Mouse (Mus musculus) forebrain, embryonic 11.5 days (tissue): ENCODE measurements around the gene Gm13698. TPM values are rescaled to one million over a fixed set of nuclear protein-coding genes. Genes with fewer than 3 reads are reported as not detected.
"Not testable (repeated sequence)": the region's sequence is repeated elsewhere in the genome, so short reads cannot be mapped to it uniquely, and the experiment has no call there.

Experiments
- ATAC-seq: fragments of 200-750 bp; cut with Nextera tagmentation; replicated peaks from 2 replicates; pipeline ENCODE4 v1.8.0; 2017; ENCODE audit warnings: moderate TSS enrichment; ENCODE audit not compliant: low FRiP score
- DNase-seq: peaks from one replicate; pipeline ENCODE4 v3.0.0-alpha.2; 2017; ENCODE audit warnings: low spot score
- H3K27ac ChIP-seq: fragments of 300-500 bp; sonication (generic); 2 replicates; pipeline ENCODE4 v1.5.1; 2014; ENCODE audit warnings: low read depth, low read length
- H3K27me3 ChIP-seq: fragments of 300-500 bp; sonication (generic); 2 replicates; pipeline ENCODE4 v1.6.1; 2014; ENCODE audit warnings: mild to moderate bottlenecking, low read length, mixed read lengths; ENCODE audit not compliant: control insufficient read depth, insufficient read depth
- H3K36me3 ChIP-seq: fragments of 300-500 bp; sonication (generic); 2 replicates; pipeline ENCODE4 v1.6.1; 2014; ENCODE audit warnings: mild to moderate bottlenecking, low read length, moderate library complexity, mixed read lengths; ENCODE audit not compliant: control insufficient read depth, insufficient read depth
- H3K4me1 ChIP-seq: fragments of 300-500 bp; sonication (generic); replicated peaks from 2 replicates; pipeline ENCODE4 v1.6.1; 2014; ENCODE audit warnings: low read length, mixed read lengths; ENCODE audit not compliant: control insufficient read depth, insufficient read depth
- H3K4me2 ChIP-seq: fragments of 300-500 bp; sonication (generic); 2 replicates; pipeline ENCODE4 v1.6.1; 2014; ENCODE audit warnings: low read depth, mild to moderate bottlenecking, low read length, moderate library complexity, mixed read lengths; ENCODE audit not compliant: severe bottlenecking
- H3K4me3 ChIP-seq: fragments of 300-500 bp; sonication (generic); 2 replicates; pipeline ENCODE4 v1.5.1; 2014; ENCODE audit warnings: low read depth, low read length
- H3K9ac ChIP-seq: fragments of 300-500 bp; sonication (generic); 2 replicates; pipeline ENCODE4 v1.6.1; 2014; ENCODE audit warnings: low read length
- H3K9me3 ChIP-seq: fragments of 300-500 bp; sonication (generic); 2 replicates; pipeline ENCODE4 v1.6.1; 2016; ENCODE audit warnings: low read length, mixed read lengths; ENCODE audit not compliant: control insufficient read depth
- WGBS: fragments of 180-500 bp; shearing (Covaris S2); extraction: QIAGEN DNeasy Blood & Tissue Kit; methylation state at CpG from one replicate; pipeline ENCODE4 v1.1.7; 2014; 5-methylcytosine and 5-hydroxymethylcytosine counted together
- polyA plus RNA-seq: library from polyadenylated mRNA; unstranded; fragments of >200 nt; fragmentation: Nextera tagmentation; extraction: Ambion mirVana; gene quantifications from 2 replicates; pipeline ENCODE4 v1.2.1, GENCODE M21; 2014

Gm13698 gene
- polyA plus RNA-seq, 1 experiment from 2014 or later, result not detected

DNA sequence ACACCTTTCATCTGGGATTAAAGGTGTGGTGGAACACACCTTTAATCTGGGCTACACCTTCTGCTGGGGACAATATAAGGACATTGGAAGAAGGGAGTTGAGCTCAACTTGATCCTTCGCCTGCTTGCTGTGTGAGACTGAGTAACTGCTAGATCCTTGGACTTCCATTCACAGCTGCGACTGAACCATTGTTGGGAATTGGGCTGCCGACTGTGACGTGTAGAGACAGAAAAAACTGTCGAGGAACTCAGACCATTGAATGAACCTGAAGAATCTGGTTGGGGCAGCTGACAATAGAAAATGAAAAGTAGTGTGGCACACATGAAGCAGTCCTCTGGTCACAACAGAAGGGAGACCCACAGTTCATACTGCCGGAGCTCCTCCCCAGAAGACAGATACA lies 28.9 kb downstream of the Gm13698 start, which contains the start of gene Gm13697:
Gene Gm13697 (plus strand): TSS at position 301 of the 400 bp plus-strand sequence.
- WGBS, result no CpG with 5 or more reads among the region's 6 CpGs
- not testable (repeated sequence) for H3K9me3 ChIP-seq, H3K4me1 ChIP-seq, H3K4me3 ChIP-seq, DNase-seq, H3K36me3 ChIP-seq, H3K4me2 ChIP-seq, H3K9ac ChIP-seq, ATAC-seq, H3K27ac ChIP-seq, H3K27me3 ChIP-seq

DNA sequence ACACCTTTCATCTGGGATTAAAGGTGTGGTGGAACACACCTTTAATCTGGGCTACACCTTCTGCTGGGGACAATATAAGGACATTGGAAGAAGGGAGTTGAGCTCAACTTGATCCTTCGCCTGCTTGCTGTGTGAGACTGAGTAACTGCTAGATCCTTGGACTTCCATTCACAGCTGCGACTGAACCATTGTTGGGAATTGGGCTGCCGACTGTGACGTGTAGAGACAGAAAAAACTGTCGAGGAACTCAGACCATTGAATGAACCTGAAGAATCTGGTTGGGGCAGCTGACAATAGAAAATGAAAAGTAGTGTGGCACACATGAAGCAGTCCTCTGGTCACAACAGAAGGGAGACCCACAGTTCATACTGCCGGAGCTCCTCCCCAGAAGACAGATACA lies 34.8 kb downstream of the Gm13698 start, which contains the start of gene Gm13691:
Gene Gm13691 (plus strand): TSS at position 301 of the 400 bp plus-strand sequence.
- H3K27ac ChIP-seq, H3K4me1 ChIP-seq, H3K4me3 ChIP-seq, H3K9ac ChIP-seq, ATAC-seq, DNase-seq, H3K9me3 ChIP-seq, H3K36me3 ChIP-seq, H3K27me3 ChIP-seq, H3K4me2 ChIP-seq: not testable (repeated sequence)
- WGBS, result no CpG with 5 or more reads among the region's 6 CpGs

DNA sequence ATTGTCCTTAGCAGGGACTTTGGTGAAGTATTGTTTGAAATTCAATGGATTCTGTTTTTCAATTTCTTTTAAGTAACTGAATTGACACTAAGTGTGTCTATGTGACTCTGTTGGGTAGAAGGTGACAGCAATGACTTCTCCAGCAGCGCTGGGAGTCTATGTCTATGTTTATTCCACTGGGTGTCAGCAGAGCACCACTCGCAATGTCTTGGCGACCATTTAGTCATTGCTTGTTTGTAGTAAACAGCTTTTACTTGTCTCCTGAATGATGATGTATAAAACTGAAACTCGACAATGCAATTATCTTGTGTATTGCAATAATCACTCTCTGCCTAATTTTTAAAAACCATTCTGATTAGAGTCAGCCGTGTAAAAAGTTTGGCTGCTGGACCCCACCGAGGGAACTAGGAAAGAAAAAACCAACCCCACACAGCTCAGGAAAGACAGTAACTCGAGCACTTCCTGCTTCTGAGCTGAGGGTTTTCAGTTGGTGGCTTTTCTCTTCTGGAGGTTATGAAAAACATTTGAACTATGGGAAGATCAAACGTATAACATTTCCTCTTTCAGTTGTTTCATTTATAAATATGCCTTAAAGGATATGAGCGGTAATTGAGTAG lies 38.3 kb downstream of the Gm13698 start:
- H3K9me3 ChIP-seq, H3K4me1 ChIP-seq, H3K9ac ChIP-seq, ATAC-seq, H3K4me2 ChIP-seq, H3K27ac ChIP-seq, H3K4me3 ChIP-seq, DNase-seq, H3K27me3 ChIP-seq, H3K36me3 ChIP-seq: not testable (repeated sequence)
- 64% methylated on average over 7 of the region's 9 CpGs for WGBS

DNA sequence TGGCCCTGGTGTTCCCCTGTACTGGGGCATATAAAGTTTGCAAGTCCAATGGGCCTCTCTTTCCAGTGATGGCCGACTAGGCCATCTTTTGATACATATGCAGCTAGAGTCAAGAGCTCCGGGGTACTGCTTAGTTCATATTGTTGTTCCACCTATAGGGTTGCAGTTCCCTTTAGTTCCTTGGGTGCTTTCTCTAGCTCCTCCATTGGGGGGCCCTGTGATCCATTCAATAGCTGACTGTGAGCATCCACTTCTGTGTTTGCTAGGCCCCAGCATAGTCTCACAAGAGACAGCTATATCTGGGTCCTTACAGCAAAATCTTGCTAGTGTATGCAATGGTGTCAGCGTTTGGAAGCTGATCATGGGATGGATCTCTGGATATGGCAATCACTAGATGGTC lies 39.0 kb downstream of the Gm13698 start:
- H3K27me3 ChIP-seq, H3K4me1 ChIP-seq, H3K9me3 ChIP-seq, H3K4me3 ChIP-seq, H3K36me3 ChIP-seq, H3K9ac ChIP-seq, H3K27ac ChIP-seq, DNase-seq, H3K4me2 ChIP-seq, ATAC-seq: not testable (repeated sequence)
- WGBS, result no CpG with 5 or more reads among the region's 3 CpGs

Other genes with a start within 250 kb of the Gm13698 start
- 43.8 and 48.3 TPM in 2 replicates for gene Itgav, start 231.3 kb upstream of the Gm13698 start, polyA plus RNA-seq
- gene Fam171b, start 143.1 kb upstream of the Gm13698 start, polyA plus RNA-seq, result 56.6 and 58.9 TPM in 2 replicates
- not detected in 2 replicates for gene Zswim2, start 14.5 kb upstream of the Gm13698 start, polyA plus RNA-seq
- not detected in 2 replicates for gene Gm13693, start 5.8 kb downstream of the Gm13698 start, polyA plus RNA-seq
- gene Gm13695, start 11.6 kb downstream of the Gm13698 start, polyA plus RNA-seq, result not detected in 2 replicates
- not detected in 2 replicates for gene Gm13696, start 17.4 kb downstream of the Gm13698 start, polyA plus RNA-seq
- not detected in 2 replicates for gene Gm13694, start 23.2 kb downstream of the Gm13698 start, polyA plus RNA-seq
- not detected in 2 replicates for gene Gm13697, start 29.1 kb downstream of the Gm13698 start, polyA plus RNA-seq
- gene Gm13691, start 34.9 kb downstream of the Gm13698 start, polyA plus RNA-seq, result not detected in 2 replicates